Mouse (Mus musculus): ENCODE results near the gene Cbx1. TPM values are rescaled to one million over a fixed set of nuclear protein-coding genes. Genes with fewer than 3 reads are reported as not detected.

Gene Cbx1
- polyA plus RNA-seq, 1 experiment from 2014 or later, result 156 TPM

- no peaks in the 10 kb centered on the region for H3K9me3 ChIP-seq
- 84% methylated on average over 15 of the region's 15 CpGs for WGBS
- H3K9ac ChIP-seq (replicated peaks), result no peak overlapping the region
- H3K4me1 ChIP-seq, result peaks cover 43% of the 10 kb centered on the region
- ATAC-seq (ENCODE audit: low FRiP score, low read depth), result no peak
- no peaks in the 10 kb centered on the region for H3K27me3 ChIP-seq
- H3K4me3 ChIP-seq, result no peak overlapping the region
- no peak overlapping the region for H3K4me2 ChIP-seq (replicated peaks)
- H3K27ac ChIP-seq (replicated peaks), result no peak overlapping the region
- peaks cover 1% of the 10 kb centered on the region; the same call in 1 of the 2 replicates for H3K36me3 ChIP-seq
These were observed 26.0 kb upstream of the Cbx1 start for GRCm38 (mm10) chr11:96762742-96763470.

GRCm38 (mm10) chr11:96764511-96765350 is 24.2 kb upstream of the Cbx1 start:
- peaks cover 50% of the 10 kb centered on the region for H3K4me1 ChIP-seq
- ATAC-seq (ENCODE audit: low FRiP score, low read depth), result no peak
- peaks cover 18% of the 10 kb centered on the region for H3K36me3 ChIP-seq
- H3K27me3 ChIP-seq, result no peaks in the 10 kb centered on the region
- H3K9ac ChIP-seq (replicated peaks), result peak overlapping the region; percentile 39; the same call in 1 of the 2 replicates
- 29% methylated on average over 13 of the region's 13 CpGs for WGBS
- H3K9me3 ChIP-seq, result no peaks in the 10 kb centered on the region
- peak overlapping the region; percentile 26; the same call in 1 of the 2 replicates for H3K4me2 ChIP-seq (replicated peaks)
- H3K4me3 ChIP-seq, result no peak overlapping the region
- H3K27ac ChIP-seq (replicated peaks), result peak overlapping the region; percentile 60

- H3K4me3 ChIP-seq, result no peak overlapping the region
- no peaks in the 10 kb centered on the region for H3K27me3 ChIP-seq
- H3K4me2 ChIP-seq (replicated peaks), result no peak overlapping the region
- no peak overlapping the region for H3K9ac ChIP-seq (replicated peaks)
- H3K27ac ChIP-seq (replicated peaks), result no peak overlapping the region
- no peaks in the 10 kb centered on the region for H3K9me3 ChIP-seq
- ATAC-seq (ENCODE audit: low FRiP score, low read depth), result no peak
- peaks cover 50% of the 10 kb centered on the region for H3K4me1 ChIP-seq
- H3K36me3 ChIP-seq, result peaks cover 27% of the 10 kb centered on the region
- WGBS, result 79% methylated on average over 7 of the region's 7 CpGs
These were observed 23.3 kb upstream of the Cbx1 start for GRCm38 (mm10) chr11:96765645-96766044.

- no peak for ATAC-seq (ENCODE audit: low FRiP score, low read depth)
- H3K36me3 ChIP-seq, result peaks cover 37% of the 10 kb centered on the region
- H3K27me3 ChIP-seq, result no peaks in the 10 kb centered on the region
- H3K4me2 ChIP-seq (replicated peaks), result peak overlapping the region; percentile 23
- no peak overlapping the region for H3K9ac ChIP-seq (replicated peaks)
- 76% methylated on average over 12 of the region's 12 CpGs for WGBS
- H3K4me3 ChIP-seq, result no peak overlapping the region
- H3K9me3 ChIP-seq, result no peaks in the 10 kb centered on the region
- peaks cover 50% of the 10 kb centered on the region for H3K4me1 ChIP-seq
- peak overlapping the region; percentile 83 for H3K27ac ChIP-seq (replicated peaks)
These were observed 22.4 kb upstream of the Cbx1 start for GRCm38 (mm10) chr11:96766555-96766954.

- Histone ChIP-seq H3K27me3 (no peaks in the 10 kb centered on the region), H3K4me3 (no peak overlapping the region), H3K9me3 (no peaks in the 10 kb centered on the region), H3K27ac (replicated peaks) (peak overlapping the region; percentile 83), H3K9ac (replicated peaks) (0 out of 2 replicates have a peak overlapping the region, but pooled peaks have one; percentile 20), H3K36me3 (peaks cover 42% of the 10 kb centered on the region), H3K4me1 (peaks cover 50% of the 10 kb centered on the region), H3K4me2 (replicated peaks) (peak overlapping the region; percentile 23)
- peak; percentile 60 for ATAC-seq (ENCODE audit: low FRiP score, low read depth)
- WGBS, result 13% methylated on average over 7 of the region's 7 CpGs
These were observed 21.8 kb upstream of the Cbx1 start for GRCm38 (mm10) chr11:96767096-96767495.

GRCm38 (mm10) chr11:96768240-96768639 is 20.7 kb upstream of the Cbx1 start:
- ATAC-seq (ENCODE audit: low FRiP score, low read depth), result no peak
- peak overlapping the region; percentile 83 for H3K27ac ChIP-seq (replicated peaks)
- H3K4me2 ChIP-seq (replicated peaks), result no peak overlapping the region
- H3K27me3 ChIP-seq, result no peaks in the 10 kb centered on the region
- H3K9me3 ChIP-seq, result no peaks in the 10 kb centered on the region
- peaks cover 53% of the 10 kb centered on the region for H3K36me3 ChIP-seq
- no peak overlapping the region for H3K4me3 ChIP-seq
- 74% methylated on average over 9 of the region's 9 CpGs for WGBS
- peaks cover 46% of the 10 kb centered on the region for H3K4me1 ChIP-seq
- peak overlapping the region; percentile 21 for H3K9ac ChIP-seq (replicated peaks)

GRCm38 (mm10) chr11:96771274-96771975 is 17.5 kb upstream of the Cbx1 start:
- ATAC-seq (ENCODE audit: low FRiP score, low read depth), result no peak
- Histone ChIP-seq H3K4me2 (replicated peaks) (no peak overlapping the region), H3K4me3 (no peak overlapping the region), H3K36me3 (peaks cover 58% of the 10 kb centered on the region), H3K4me1 (peaks cover 30% of the 10 kb centered on the region), H3K9ac (replicated peaks) (no peak overlapping the region), H3K27ac (replicated peaks) (no peak overlapping the region), H3K27me3 (no peaks in the 10 kb centered on the region), H3K9me3 (no peaks in the 10 kb centered on the region)
- 93% methylated on average over 9 of the region's 9 CpGs for WGBS

- H3K4me2 ChIP-seq (replicated peaks), result no peak overlapping the region
- 92% methylated on average over 9 of the region's 9 CpGs for WGBS
- H3K4me3 ChIP-seq, result no peak overlapping the region
- H3K9ac ChIP-seq (replicated peaks), result no peak overlapping the region
- no peaks in the 10 kb centered on the region for H3K27me3 ChIP-seq
- H3K9me3 ChIP-seq, result no peaks in the 10 kb centered on the region
- peaks cover 58% of the 10 kb centered on the region for H3K36me3 ChIP-seq
- ATAC-seq (ENCODE audit: low FRiP score, low read depth), result no peak
- H3K27ac ChIP-seq (replicated peaks), result no peak overlapping the region
- H3K4me1 ChIP-seq, result peaks cover 25% of the 10 kb centered on the region
These were observed 16.5 kb upstream of the Cbx1 start for GRCm38 (mm10) chr11:96772413-96772812.

GRCm38 (mm10) chr11:96774536-96774935 is 14.4 kb upstream of the Cbx1 start:
- Histone ChIP-seq H3K27ac (replicated peaks) (no peak overlapping the region), H3K4me3 (no peak overlapping the region), H3K4me2 (replicated peaks) (no peak overlapping the region), H3K9me3 (no peaks in the 10 kb centered on the region), H3K4me1 (peaks cover 13% of the 10 kb centered on the region), H3K36me3 (peaks cover 42% of the 10 kb centered on the region), H3K9ac (replicated peaks) (no peak overlapping the region), H3K27me3 (no peaks in the 10 kb centered on the region)
- no peak for ATAC-seq (ENCODE audit: low FRiP score, low read depth)
- WGBS, result 84% methylated on average over 3 of the region's 3 CpGs

- no peak for ATAC-seq (ENCODE audit: low FRiP score, low read depth)
- H3K27ac ChIP-seq (replicated peaks), result no peak overlapping the region
- 86% methylated on average over 8 of the region's 8 CpGs for WGBS
- H3K36me3 ChIP-seq, result peaks cover 37% of the 10 kb centered on the region
- no peaks in the 10 kb centered on the region for H3K9me3 ChIP-seq
- H3K4me2 ChIP-seq (replicated peaks), result no peak overlapping the region
- no peak overlapping the region for H3K4me3 ChIP-seq
- H3K27me3 ChIP-seq, result no peaks in the 10 kb centered on the region
- H3K9ac ChIP-seq (replicated peaks), result no peak overlapping the region
- H3K4me1 ChIP-seq, result peaks cover 13% of the 10 kb centered on the region
These were observed 13.9 kb upstream of the Cbx1 start for GRCm38 (mm10) chr11:96775063-96775462.

- ATAC-seq (ENCODE audit: low FRiP score, low read depth), result no peak
- Histone ChIP-seq H3K27ac (replicated peaks) (no peak overlapping the region), H3K4me3 (no peak overlapping the region), H3K4me1 (peaks cover 13% of the 10 kb centered on the region), H3K9me3 (no peaks in the 10 kb centered on the region), H3K4me2 (replicated peaks) (no peak overlapping the region), H3K27me3 (no peaks in the 10 kb centered on the region), H3K9ac (replicated peaks) (no peak overlapping the region), H3K36me3 (peaks cover 31% of the 10 kb centered on the region)
- WGBS, result 81% methylated on average over 7 of the region's 7 CpGs
These were observed 13.3 kb upstream of the Cbx1 start for GRCm38 (mm10) chr11:96775665-96776064.
